Mouse (Mus musculus): ENCODE results near the gene Ubxn2a. TPM values are rescaled to one million over a fixed set of nuclear protein-coding genes. Genes with fewer than 3 reads are reported as not detected.
"Not testable (repeated sequence)": the region's sequence is repeated elsewhere in the genome, so short reads cannot be mapped to it uniquely, and the experiment has no call there.

Gene Ubxn2a
- total RNA-seq, 1 experiment from 2014 or later, result 47.9 TPM

- ATAC-seq (replicated peaks; ENCODE audit: insufficient number of reproducible peaks, low FRiP score, low TSS enrichment, poor library complexity, severe bottlenecking), result not testable (repeated sequence)
Observed at GRCm38 (mm10) chr12:4886581-4886980, 20.9 kb downstream of the Ubxn2a start.

- ATAC-seq (replicated peaks; ENCODE audit: insufficient number of reproducible peaks, low FRiP score, low TSS enrichment, poor library complexity, severe bottlenecking), result no peak
Observed at GRCm38 (mm10) chr12:4885062-4885461, 22.4 kb downstream of the Ubxn2a start.

- ATAC-seq (replicated peaks; ENCODE audit: insufficient number of reproducible peaks, low FRiP score, low TSS enrichment, poor library complexity, severe bottlenecking), result no peak
Observed at GRCm38 (mm10) chr12:4882086-4882485, 25.4 kb downstream of the Ubxn2a start.

- ATAC-seq (replicated peaks; ENCODE audit: insufficient number of reproducible peaks, low FRiP score, low TSS enrichment, poor library complexity, severe bottlenecking), result no peak
Observed at GRCm38 (mm10) chr12:4879048-4879447, 28.5 kb downstream of the Ubxn2a start.

- ATAC-seq (replicated peaks; ENCODE audit: insufficient number of reproducible peaks, low FRiP score, low TSS enrichment, poor library complexity, severe bottlenecking), result no peak
Observed at GRCm38 (mm10) chr12:4878296-4878783, 29.2 kb downstream of the Ubxn2a start.

GRCm38 (mm10) chr12:4875623-4876022, 31.9 kb downstream of the Ubxn2a start:
- ATAC-seq (replicated peaks; ENCODE audit: insufficient number of reproducible peaks, low FRiP score, low TSS enrichment, poor library complexity, severe bottlenecking), result no peak

- ATAC-seq (replicated peaks; ENCODE audit: insufficient number of reproducible peaks, low FRiP score, low TSS enrichment, poor library complexity, severe bottlenecking), result peak; percentile 73; the same call in 1 of the 2 replicates
Observed at GRCm38 (mm10) chr12:4874161-4874927, 33.2 kb downstream of the Ubxn2a start, which contains the start of gene Mfsd2b. Mfsd2b (minus strand) TSS chr12:4874359.

GRCm38 (mm10) chr12:4873531-4873930, 34.0 kb downstream of the Ubxn2a start:
- no peak for ATAC-seq (replicated peaks; ENCODE audit: insufficient number of reproducible peaks, low FRiP score, low TSS enrichment, poor library complexity, severe bottlenecking)

- ATAC-seq (replicated peaks; ENCODE audit: insufficient number of reproducible peaks, low FRiP score, low TSS enrichment, poor library complexity, severe bottlenecking), result no peak
Observed at GRCm38 (mm10) chr12:4872983-4873477, 34.5 kb downstream of the Ubxn2a start.

- no peak for ATAC-seq (replicated peaks; ENCODE audit: insufficient number of reproducible peaks, low FRiP score, low TSS enrichment, poor library complexity, severe bottlenecking)
Observed at GRCm38 (mm10) chr12:4872273-4872672, 35.2 kb downstream of the Ubxn2a start.

- ATAC-seq (replicated peaks; ENCODE audit: insufficient number of reproducible peaks, low FRiP score, low TSS enrichment, poor library complexity, severe bottlenecking), result no peak
Observed at GRCm38 (mm10) chr12:4871260-4871659, 36.2 kb downstream of the Ubxn2a start.

GRCm38 (mm10) chr12:4868924-4869323, 38.6 kb downstream of the Ubxn2a start:
- no peak for ATAC-seq (replicated peaks; ENCODE audit: insufficient number of reproducible peaks, low FRiP score, low TSS enrichment, poor library complexity, severe bottlenecking)

- no peak for ATAC-seq (replicated peaks; ENCODE audit: insufficient number of reproducible peaks, low FRiP score, low TSS enrichment, poor library complexity, severe bottlenecking)
Observed at GRCm38 (mm10) chr12:4864338-4864690, 43.2 kb downstream of the Ubxn2a start.

GRCm38 (mm10) chr12:4863654-4864337, 43.7 kb downstream of the Ubxn2a start:
- ATAC-seq (replicated peaks; ENCODE audit: insufficient number of reproducible peaks, low FRiP score, low TSS enrichment, poor library complexity, severe bottlenecking), result no peak

- ATAC-seq (replicated peaks; ENCODE audit: insufficient number of reproducible peaks, low FRiP score, low TSS enrichment, poor library complexity, severe bottlenecking), result no peak
Observed at GRCm38 (mm10) chr12:4862672-4863071, 44.8 kb downstream of the Ubxn2a start.

GRCm38 (mm10) chr12:4859241-4859914, 48.1 kb downstream of the Ubxn2a start:
- ATAC-seq (replicated peaks; ENCODE audit: insufficient number of reproducible peaks, low FRiP score, low TSS enrichment, poor library complexity, severe bottlenecking), result no peak

- no peak for ATAC-seq (replicated peaks; ENCODE audit: insufficient number of reproducible peaks, low FRiP score, low TSS enrichment, poor library complexity, severe bottlenecking)
Observed at GRCm38 (mm10) chr12:4856834-4857233, 50.7 kb downstream of the Ubxn2a start.

GRCm38 (mm10) chr12:4856160-4856559, 51.3 kb downstream of the Ubxn2a start:
- no peak for ATAC-seq (replicated peaks; ENCODE audit: insufficient number of reproducible peaks, low FRiP score, low TSS enrichment, poor library complexity, severe bottlenecking)

GRCm38 (mm10) chr12:4843741-4844140, 63.8 kb downstream of the Ubxn2a start:
- ATAC-seq (replicated peaks; ENCODE audit: insufficient number of reproducible peaks, low FRiP score, low TSS enrichment, poor library complexity, severe bottlenecking), result 0 out of 2 replicates have a peak, but pooled peaks have one; percentile 18

Measured in monocyte, adult 5-6 weeks (primary cell).